Mouse (Mus musculus): ENCODE data around the gene Itga4.

Itga4 gene

DNA sequence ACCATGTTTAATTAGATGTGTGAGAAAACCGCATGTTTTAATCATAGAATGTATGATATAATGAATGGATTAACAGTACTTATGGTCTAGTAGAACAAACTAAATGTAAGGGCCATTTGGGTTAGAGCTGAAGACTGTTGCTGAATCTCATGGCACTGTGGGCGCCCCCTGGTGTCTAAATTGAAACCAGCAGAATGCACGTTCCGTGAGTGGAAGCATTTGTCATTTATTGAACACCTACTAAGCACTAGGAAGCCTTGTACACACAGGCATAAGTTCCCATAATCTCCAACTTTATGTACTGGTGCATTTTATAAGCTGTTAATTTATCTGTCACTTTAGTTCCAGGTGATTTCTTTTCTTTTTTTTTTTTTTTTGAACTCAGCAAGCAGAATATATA lies 10.4 kb downstream of the Itga4 start:
- peak; percentile 82 for DNase-seq (ENCODE audit: low read depth, low spot score)

- peak; percentile 35 for DNase-seq (ENCODE audit: low read depth, low spot score)
These were observed 11.3 kb downstream of the Itga4 start for GRCm38 (mm10) chr2:79266480-79266879.

DNA sequence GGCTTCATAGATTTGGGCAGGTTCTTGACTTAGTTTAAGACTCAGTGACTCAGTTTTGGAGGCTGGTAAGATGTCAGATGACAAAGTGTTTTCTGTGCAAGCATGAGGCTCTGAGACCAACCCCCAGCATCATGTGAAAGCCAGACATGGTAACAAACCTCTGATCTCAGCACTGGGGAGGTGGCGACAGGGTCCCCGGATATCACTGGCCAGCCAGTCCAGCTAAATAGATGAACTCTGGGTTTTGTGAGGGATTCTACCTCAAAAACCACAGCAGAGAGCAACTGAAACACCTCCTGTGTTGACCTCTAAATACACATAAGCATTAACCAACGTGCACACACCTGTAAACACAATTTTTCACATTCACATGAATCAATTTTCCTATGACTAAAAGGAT lies 12.0 kb downstream of the Itga4 start:
- DNase-seq (ENCODE audit: low read depth, low spot score), result no peak

GRCm38 (mm10) chr2:79268863-79269262 lies 13.6 kb downstream of the Itga4 start:
- DNase-seq (ENCODE audit: low read depth, low spot score), result no peak

GRCm38 (mm10) chr2:79270034-79270535 lies 14.9 kb downstream of the Itga4 start:
- peak; percentile 44 for DNase-seq (ENCODE audit: low read depth, low spot score)

DNA sequence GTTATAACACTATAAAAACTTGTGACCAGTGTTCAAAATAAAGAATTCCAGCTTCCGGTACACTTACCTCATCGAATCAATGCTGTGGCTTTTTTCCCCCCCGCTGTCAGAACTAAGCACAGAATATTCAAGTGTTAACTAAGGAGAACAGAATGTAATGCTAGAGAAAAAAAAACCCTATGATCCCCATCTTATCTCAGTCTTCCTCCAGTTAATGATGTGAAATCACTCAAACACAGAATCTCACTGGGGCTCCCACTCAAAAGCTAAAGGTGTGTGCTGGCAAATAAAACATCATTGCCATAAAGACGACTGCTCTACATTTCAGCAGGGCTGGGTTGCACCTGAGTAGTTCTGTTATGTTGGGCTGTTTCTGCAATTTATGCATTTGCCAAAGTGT lies 16.6 kb downstream of the Itga4 start:
- DNase-seq (ENCODE audit: low read depth, low spot score), result no peak

- no peak for DNase-seq (ENCODE audit: low read depth, low spot score)
These were observed 23.4 kb downstream of the Itga4 start for GRCm38 (mm10) chr2:79278581-79278980.

DNA sequence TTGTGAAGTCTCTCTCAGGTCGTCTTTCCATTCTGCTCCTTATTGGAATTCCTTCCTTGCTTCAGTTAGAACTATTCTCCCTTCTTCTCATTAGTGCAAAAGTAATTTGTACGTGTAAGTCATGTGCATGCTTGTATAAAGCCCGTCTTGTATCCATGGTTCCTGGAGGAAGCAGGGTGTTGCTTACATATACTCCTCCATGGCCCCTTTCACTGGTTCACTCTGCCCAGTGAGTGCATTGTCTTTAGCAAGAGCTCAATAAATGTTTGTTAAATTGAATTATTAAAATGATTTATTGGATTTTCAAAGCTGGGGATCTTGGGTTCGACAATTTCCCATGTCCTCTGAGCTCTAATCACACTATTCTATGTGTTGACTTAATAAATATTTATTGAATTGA lies 29.0 kb downstream of the Itga4 start:
- no peak for DNase-seq (ENCODE audit: low read depth, low spot score)

DNA sequence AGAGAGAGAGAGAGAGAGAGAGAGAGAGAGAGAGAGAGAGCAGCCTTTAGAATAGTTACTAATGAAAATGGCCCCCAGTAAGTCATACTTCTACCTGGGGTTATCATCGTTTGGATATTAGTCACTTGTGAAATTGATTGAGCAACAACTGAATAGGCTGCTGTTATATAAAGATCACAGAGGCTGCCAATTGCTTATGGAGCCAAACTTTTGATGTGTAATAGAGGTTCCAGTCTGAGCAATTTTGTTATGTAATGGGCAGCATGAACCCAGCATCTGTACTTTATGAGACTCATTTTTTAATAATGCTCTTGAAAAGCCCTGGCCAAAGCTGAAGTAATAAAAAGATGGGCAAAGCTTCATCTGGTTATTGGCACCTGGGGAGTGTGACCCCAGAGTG lies 34.9 kb downstream of the Itga4 start:
- DNase-seq (ENCODE audit: low read depth, low spot score), result no peak

DNA sequence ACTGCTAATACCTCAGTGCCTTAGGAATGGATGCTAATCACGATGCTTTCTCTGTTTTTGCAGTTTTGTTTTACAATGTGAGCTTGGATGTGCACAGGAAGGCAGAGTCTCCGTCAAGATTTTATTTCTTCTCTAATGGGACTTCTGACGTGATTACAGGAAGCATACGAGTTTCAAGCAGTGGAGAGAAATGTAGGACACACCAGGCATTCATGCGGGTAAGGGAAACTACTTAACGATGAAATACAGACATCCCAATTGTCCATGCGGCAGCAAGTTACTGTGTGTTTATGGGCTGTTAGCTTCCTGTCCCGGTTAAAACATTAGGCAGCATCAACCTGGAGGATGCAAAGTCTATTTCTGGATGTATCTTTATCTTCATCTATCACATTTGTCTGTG lies 36.7 kb downstream of the Itga4 start:
- no peak for DNase-seq (ENCODE audit: low read depth, low spot score)

DNA sequence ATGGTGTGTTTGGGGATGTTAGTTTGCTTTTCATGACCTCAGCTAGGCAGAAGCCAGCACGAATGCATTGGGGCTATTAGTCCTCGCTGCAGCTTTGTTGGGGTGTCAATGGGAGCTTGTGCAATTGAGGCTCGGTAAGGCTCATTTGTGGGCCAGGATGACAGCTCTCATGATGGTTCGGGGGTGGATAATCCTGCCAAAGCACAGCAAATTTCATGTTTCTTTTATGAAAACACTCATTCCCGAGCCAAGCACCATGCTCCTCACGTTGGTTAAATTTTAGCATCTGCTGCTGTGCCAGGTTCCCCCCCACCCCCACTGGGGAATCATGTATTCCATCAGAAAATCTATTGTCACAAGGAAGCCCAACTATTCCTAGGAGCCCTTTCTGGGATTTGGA lies 37.2 kb downstream of the Itga4 start:
- no peak for DNase-seq (ENCODE audit: low read depth, low spot score)

DNA sequence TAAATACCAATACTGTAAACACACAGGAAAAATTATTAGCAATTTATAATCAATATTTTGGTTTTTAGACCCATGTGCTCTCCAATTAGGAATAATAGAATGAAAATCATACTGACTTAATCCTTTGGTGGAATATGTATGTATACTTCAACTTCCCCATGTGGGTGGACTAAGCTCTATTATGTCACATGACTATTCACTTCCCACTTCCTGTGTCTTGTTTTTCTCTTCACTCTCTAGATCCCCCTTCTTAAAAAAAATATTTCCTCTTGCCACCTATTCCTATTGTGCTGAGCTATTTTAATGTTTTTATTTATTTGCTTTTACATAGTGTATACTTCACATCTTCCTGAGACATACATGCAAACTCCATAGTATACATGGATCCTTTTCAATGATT lies 47.2 kb downstream of the Itga4 start:
- no peak for DNase-seq (ENCODE audit: low read depth, low spot score)

GRCm38 (mm10) chr2:79307549-79307948 lies 52.3 kb downstream of the Itga4 start:
- no peak for DNase-seq (ENCODE audit: low read depth, low spot score)

DNA sequence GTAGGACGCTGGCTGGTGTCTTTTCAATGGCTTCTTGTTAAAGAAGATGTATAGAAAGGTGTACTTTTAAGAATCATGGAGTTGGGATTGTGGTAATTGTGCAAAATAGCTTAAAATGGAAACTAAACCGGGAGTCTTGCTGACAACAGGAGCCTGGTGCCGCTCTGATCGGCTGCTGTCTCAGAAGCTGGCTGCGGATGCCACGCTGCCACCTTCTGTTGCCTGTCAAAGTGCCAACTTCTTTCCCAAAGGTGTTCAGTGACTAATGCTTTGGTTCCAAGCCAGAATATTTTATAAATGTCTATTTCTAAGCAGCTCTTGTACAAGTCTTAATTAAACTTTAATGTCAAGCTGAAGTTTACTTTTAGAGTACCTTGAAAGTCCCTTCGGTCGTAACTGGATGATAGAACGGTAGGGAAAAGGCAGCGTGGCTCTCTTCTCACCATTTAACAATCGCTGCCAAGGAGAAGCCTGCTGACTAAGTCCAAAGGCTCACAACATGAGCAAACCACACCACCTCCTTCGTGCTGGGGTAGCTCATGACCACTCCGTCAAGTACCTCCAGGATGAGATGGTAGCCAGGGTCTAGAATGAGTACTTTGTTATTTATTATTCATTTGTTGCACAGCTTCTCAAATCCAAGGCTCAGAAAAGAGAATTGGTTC lies 54.4 kb downstream of the Itga4 start:
- DNase-seq (ENCODE audit: low read depth, low spot score), result no peak

DNA sequence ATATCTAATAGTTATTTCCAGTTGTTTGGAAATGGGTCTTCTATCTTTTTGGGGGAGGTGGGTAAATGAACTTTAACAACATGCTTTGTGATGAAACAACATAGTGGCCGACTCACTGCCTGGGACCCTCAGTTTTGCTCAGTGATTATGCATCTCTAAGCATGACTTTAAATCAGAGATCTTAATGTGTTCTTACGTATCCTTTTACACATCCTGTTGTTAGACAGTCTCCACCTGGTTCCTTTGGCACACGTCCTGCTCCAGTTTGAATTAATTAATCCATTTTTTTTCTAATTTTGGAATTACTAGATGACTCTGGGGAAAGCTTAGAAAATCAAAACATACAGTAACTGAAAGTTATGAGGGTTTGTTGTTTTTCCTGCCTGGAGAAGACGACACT lies 57.3 kb downstream of the Itga4 start:
- DNase-seq (ENCODE audit: low read depth, low spot score), result no peak

DNA sequence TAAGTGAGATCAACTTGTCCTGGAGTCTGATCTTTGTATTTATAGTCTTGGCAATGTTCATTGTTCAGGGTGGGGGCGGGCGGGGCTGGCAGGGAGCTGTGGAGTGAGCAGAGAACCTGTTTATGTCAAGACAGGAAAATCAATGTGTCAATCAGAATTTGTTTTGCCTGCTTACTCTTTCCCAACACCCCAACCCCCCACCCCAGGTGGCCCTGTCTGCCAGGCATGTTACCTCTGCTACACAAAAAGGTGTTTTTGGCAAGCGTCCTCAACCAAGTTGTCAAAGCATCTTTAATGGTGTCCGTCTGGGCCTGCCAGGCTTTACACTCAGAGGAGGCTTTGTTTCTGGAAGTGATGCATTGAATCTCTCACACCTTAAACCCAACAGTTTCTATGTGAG lies 59.9 kb downstream of the Itga4 start:
- DNase-seq (ENCODE audit: low read depth, low spot score), result no peak

- DNase-seq (ENCODE audit: low read depth, low spot score), result no peak
These were observed 61.1 kb downstream of the Itga4 start for GRCm38 (mm10) chr2:79316182-79316880.

DNA sequence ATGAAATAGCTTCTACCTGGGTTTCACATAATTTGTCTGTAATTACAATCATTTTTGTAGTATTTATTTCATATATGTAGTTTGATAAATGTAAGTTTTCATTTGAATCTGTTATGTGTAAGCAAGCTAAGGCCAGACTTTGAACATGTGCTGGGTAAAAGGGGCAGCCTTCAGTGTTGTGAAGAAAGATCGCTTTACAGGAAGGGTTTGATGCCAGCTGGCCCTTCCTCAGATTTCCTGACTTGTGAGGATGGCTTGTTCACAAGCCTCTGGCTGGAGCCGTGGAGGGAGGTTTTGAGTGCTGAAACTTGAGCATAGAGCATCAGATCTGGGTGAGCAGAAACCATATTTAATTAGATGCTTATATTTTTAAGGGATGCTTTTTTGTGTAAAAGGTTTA lies 72.9 kb downstream of the Itga4 start:
- DNase-seq (ENCODE audit: low read depth, low spot score), result no peak

DNA sequence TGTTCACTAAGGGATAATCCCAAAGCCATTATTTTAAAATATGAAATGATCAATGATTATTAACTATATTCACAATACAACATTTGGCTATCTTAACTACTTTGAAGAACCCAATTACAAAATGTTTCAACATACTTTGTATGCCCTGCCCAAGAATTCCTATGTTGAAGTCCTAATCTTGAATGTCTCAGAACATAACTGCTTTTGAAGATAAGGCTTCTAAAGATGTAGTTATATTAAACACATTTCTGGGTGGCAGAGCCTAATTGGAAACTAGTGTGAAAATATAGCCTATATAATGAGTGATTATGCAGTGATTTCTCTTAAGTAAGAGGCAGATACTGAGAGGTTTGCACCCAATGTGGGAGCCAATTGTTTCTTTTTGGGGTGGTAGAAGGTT lies 79.4 kb downstream of the Itga4 start:
- no peak for DNase-seq (ENCODE audit: low read depth, low spot score)

- peak; percentile 16 for DNase-seq (ENCODE audit: low read depth, low spot score)
These were observed 80.9 kb downstream of the Itga4 start for GRCm38 (mm10) chr2:79336141-79336540.

DNA sequence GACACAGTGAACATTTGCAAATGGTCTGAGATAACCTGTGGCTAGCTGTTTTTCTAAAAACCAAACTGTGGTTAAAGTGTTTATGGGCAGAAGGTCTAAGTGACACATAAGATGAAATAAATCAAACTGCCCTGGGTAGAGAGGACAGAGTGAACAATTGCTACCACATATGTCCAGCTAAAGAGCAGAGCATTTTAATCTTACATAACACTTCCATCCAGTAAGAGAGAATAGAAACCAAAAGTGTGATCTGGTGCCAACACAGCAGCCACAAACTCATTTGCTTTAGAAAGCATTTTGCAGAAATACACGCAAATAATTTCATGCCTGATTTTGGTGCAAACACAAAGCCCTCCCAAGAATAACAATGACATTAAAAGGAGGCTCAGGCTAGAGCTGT lies 83.8 kb downstream of the Itga4 start:
- DNase-seq (ENCODE audit: low read depth, low spot score), result no peak

GRCm38 (mm10) chr2:79343115-79343514 lies 87.9 kb downstream of the Itga4 start:
- DNase-seq (ENCODE audit: low read depth, low spot score), result no peak

Measured in CD4-positive helper T cell, adult 2 months (primary cell).